Mouse (Mus musculus): Measurements from ENCODE around the gene Cdk2ap2.
"Not testable (repeated sequence)": the region's sequence is repeated elsewhere in the genome, so short reads cannot be mapped to it uniquely, and the experiment has no call there.

Gene Cdk2ap2

DNA sequence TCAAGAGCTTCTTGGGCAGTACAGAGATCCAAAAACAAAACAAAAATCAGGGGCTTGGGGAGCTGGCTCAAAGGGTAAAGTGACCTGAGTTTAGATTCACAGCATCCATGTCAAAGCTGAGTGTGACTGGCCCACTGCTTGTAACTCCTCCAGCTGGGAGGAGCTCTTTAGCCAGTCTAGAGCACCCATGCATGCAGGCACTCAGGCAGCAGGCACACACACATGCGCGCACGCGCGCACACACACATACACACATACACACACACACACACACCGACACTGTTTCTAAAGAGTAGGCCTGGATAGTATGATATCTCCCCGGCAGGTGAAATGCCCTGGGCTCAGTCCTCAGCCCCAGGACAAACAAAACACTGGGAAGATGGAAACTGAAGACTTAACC lies 20.0 kb downstream of the Cdk2ap2 start:
- DNase-seq (ENCODE audit: low spot score) = no peak

DNA sequence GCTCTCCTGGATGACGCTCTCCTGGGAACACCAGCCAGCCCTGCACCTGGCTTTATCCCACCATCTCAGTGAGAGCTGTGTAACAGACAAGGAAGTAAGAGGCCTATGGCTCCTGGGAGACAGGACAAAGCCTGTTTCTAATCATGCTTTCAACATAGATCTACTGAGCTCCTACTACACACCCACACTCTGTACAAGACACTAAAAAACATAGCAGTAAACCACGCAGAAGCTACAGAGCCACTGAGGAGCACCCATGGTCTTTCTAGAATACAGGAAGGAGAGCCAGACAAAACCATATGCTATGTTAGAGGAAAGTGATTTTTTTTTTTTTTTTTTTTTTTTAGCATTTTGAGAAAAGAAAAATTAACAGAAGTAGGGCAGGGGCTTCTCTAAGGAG lies 21.4 kb downstream of the Cdk2ap2 start:
- no peak for DNase-seq (ENCODE audit: low spot score)

DNA sequence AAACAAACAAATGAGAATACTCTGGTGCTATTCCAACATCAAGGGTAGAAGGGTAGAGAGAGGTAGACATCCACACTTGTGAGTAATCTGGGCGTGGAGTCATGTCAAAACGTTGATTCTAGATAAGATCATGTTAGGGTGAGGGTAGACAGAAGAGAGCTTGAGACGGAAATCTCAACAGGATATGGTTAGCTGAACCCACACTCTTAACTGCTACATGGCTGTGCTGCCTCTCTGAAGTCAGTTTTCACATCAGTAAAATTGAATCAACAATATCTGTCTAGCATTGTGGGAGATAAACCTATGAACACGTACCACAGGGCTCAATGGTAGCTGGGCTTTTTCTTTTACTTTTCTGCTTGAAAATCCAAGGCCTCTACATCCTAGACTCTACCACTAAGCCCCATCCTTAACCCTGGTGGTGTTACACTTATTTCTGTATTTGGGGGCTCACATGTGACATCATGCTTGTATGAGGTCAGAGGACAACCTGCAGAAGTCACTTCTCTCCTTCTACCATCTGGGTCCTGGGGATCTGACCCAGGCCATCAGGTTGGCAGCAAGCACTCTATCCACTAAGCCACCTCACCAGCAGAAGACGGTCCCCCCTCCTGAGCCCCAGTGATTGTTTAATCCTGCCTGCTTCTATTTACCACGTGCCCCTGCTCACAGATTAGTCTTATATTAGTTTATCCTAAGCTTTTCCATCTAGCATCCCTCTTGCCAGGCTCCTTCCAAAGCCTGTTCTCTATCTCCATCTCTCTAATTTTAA lies 22.9 kb downstream of the Cdk2ap2 start:
- no peak for DNase-seq (ENCODE audit: low spot score)

DNA sequence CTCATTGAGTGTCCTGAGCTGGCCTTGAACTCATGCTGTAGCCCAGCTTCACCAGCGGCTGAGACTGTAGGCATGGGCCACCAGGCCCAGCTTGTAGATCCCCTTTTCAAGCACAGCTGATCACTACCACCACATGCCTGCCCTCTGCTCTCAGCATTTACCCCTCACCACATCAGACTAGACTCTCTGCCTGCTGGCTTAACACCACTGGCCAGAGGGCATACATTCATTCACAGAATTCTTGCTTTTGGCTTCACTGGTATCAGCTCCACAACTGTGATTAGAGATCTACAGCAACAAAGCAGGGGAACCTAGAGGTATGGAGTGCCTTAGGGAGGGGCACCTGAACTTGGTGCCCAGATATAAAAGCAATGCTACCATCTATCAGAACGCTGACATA lies 23.5 kb downstream of the Cdk2ap2 start:
- DNase-seq (ENCODE audit: low spot score) = no peak

DNA sequence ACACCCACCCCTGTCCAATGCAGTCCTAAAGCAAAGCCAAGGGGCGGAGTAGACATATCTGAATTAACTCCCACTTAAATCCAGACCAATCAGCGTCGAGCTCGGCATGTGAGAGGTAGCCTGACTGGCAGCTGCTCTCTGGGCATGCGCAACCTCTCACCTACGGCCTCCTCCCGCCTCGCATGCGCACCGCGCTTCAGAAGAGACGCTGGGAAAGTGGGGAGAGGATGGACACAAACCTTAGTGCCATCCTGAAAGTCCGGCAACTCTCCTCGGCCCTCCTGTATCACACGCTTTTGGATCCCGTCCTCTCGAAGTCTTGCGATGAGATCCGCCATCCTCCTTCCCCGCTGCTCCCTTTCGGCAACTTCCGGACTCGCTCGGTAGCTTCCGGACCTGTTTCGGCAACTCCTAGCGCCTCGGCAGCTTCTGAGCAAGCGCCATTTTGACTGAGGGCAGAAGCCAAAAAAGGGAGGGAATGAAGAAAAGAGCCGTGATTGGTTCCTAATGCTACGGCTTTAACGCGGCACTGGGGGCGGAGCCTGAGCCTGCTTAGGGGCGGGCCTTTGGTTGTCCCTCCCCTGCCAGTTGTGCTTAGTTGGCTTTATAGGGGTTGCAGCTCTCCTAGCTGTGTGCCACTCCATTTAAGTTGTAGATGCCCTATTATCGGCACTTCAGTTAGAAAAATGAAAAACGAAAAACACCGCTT lies 24.3 kb downstream of the Cdk2ap2 start:
- DNase-seq (ENCODE audit: low spot score) = peak; percentile 95

DNA sequence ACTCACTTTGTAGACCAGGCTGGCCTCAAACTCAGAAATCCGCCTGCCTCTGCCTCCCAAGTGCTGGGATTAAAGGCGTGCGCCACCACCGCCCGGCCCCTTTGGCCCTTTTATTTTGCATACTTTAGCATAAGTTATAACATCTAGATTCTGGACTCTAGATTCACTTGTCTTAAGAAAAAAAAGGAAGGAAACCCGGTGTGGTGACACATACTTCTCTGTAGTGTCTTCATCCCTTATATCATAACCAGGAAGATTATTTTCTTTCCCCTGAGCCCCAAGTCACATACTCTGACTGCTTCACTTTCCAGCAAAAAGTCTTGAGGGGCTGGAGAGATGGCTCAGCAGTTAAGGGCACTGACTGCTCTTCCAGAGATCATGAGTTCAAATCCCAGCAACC lies 24.9 kb downstream of the Cdk2ap2 start:
- DNase-seq (ENCODE audit: low spot score) = not testable (repeated sequence)

DNA sequence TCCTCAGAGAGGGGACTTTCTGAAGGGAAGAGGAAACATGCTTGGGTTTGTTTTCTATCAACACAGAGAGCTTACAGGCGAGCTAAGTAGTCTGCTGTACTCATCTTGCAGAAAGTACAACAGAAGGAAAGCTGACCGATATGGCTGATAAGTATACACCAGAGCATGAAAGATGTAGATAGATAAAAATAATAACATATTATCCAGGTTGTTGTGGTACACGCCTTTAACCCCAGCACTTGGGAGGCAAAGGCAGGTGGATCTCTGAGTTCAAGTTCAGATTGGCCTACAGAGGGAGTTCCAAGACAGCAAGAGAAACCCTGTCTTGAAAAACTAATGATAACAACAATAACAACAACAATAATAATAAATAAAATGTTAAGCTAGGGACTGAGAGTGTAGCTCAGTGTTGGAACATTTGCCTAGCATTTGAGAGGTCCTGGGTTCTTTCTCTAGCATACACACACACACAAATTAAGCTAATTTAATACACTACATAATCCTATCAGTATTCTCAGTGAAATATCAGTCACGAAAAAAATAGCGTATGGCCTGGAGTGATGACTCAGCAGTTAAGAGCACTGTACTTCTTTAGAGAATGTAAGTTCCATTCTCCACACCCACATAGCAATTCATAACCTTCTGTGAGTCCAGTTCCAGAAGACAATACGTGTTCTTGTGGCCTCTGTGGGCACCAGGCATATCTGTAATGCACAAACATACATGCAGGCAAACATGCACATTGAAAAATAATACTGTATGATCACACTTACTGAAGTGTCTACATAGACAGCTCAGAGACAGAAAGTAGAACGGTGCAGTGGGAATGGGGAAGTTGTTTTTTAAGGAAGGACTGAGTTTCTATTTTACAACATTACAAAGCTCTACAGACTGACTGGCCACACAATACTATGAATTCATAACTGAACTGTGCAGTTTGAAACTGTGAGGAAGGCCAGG lies 25.7 kb downstream of the Cdk2ap2 start:
- DNase-seq (ENCODE audit: low spot score) = no peak

DNA sequence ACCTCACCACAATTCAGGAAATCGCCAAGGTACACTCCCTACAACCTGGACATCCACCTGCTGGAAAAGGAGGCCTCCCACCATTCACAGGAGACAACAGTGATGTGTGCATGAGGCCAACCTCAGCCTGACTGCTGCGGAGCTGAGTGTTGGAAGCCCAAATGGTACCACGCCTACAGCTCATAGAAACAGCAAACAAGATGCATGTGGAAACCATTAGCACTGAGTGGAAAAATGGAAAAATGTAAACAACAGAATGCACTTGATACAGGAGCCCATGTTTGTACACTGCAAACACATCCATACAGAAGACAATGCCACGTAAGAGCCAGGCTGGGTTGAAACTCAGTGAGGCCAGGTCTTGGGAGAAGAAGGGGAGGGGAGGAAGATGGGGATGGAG lies 27.4 kb downstream of the Cdk2ap2 start:
- DNase-seq (ENCODE audit: low spot score) = no peak

DNA sequence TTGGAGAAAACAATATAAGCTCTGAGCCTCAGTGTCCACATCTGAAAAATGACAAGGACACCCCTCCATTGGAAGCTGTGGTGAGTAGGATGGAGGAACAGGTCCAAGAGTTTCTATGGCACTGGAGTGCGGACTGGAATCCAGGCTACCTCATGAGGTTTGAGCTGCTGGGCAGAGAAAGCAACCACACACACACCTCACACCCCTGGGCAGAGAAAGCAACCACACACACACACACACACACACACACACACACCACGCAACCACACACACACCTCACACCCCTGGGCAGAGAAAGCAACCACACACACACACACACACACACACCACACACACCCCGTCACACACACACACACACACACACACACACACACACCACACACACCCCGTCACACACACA lies 28.3 kb downstream of the Cdk2ap2 start:
- DNase-seq (ENCODE audit: low spot score) = not testable (repeated sequence)

DNA sequence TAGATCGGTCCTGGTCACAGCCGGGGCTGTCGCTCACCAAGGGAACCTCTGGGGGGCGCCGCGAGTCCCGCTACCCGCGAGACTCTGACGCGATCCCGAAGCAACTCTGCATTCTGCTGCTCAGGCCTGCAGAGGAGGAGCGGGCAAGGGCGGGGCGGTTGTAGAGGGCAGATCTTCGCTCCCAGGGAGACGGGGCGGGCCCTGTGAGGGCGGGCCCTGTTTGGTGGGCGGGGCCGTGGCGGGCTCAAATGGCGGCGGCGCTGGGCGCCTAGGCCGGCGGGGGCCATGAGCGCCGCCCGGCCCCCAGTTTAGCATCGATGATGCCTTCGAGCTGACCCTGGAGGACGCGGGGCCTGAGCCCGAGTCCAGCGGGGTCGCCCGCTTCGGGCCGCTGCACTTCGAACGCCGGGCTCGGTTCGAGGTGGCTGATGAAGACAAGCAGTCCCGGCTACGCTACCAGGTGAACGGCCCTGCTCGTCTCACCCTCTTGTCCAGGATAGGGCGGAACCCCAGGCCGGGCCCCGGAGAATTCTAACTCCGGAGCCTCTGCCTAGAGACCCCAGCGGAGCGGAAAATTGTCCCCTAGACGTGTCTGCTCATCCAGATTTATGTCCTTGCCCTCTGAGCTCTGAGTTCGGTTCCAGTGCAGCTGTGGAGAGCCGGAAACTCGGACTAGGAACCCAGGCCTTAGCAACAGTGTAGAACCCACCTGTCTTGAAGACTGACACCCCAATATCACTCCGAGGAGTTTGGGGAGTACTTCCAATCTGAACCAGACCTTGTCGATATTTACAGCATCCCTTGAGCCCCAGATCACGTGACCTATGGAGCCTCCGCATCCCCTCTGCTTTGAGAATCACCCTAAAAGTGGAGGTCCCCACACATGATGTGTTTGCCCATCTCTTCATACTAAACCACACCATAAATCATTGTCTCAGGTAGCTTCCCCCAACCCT lies 29.0 kb downstream of the Cdk2ap2 start, which contains the start of gene Aip:
Aip (minus strand) TSS at position 118 of the 956 bp plus-strand sequence.
- DNase-seq (ENCODE audit: low spot score) = peak; percentile 87

DNA sequence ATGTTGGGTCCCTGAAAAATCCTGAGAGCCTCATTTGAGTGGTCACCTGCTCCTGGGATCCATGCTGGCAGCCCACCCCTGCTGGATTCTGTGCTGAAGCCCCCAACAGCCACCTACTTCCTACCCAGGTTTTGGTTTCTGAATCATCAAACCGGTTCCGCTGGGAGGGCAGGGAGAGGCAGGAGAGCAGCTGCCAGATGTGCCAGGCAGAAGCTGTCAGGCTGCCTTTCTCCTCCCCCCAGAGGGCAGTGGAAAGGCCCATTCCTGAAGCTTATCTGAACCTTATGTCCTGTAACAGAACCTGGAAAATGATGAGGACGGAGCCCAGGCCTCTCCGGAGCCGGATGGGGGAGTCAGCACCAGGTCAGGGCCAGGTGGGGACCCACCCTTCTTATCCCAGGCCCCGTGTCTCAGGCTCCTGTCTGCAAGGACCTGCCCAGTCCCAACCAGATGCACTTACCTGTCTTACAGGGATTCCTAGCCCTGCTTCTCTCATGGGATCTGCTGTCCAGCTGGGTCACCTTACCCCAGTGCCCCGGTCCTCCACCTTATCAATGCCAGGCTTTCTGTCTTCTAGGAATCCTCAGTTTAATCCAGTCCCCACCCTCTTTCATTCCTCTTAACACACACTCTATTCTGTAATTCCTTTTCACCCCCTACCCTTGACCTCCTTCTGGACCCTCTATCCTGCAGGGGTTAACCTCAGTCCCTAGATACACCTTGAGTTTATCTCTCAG lies 29.9 kb downstream of the Cdk2ap2 start:
- no peak for DNase-seq (ENCODE audit: low spot score)

DNA sequence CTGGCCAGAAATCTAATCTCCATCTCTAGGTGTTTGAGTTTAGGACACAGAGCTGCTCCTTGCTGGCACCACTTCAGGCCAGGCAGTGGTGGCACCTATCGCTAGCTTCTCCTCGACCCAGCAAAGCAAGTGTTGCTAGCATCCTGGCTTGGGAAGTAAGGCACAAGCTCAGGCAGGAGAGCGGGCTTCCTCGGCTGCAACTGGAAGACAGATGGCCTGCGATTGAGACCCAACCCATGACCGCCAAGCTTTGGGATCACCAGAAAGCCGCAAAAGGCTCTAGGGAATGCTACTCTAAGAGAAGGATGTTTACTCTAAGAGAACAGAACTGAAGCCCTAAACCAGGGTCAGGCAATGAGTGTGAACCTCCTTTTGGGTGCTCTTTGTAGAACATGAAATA lies 32.5 kb downstream of the Cdk2ap2 start:
- DNase-seq (ENCODE audit: low spot score) = no peak

DNA sequence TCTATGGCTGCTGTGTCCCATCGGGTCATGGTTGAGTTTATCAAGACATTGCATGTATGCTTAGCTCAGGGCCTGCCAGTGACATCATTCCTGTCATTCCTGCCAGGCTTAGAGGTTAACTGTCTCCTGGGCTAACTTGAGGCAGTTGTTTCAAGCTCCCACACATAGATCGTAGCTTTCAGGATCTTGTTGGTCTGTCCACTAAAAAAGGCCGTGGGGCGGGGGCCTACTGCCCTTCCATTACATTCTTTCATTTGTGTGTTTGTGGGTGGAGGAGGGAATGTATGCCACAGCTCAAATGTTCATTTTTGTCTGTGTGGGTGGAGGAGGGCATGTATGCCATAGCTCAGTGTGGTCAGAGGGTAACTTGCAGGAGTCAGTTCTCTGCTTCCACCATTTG lies 33.1 kb downstream of the Cdk2ap2 start:
- no peak for DNase-seq (ENCODE audit: low spot score)

DNA sequence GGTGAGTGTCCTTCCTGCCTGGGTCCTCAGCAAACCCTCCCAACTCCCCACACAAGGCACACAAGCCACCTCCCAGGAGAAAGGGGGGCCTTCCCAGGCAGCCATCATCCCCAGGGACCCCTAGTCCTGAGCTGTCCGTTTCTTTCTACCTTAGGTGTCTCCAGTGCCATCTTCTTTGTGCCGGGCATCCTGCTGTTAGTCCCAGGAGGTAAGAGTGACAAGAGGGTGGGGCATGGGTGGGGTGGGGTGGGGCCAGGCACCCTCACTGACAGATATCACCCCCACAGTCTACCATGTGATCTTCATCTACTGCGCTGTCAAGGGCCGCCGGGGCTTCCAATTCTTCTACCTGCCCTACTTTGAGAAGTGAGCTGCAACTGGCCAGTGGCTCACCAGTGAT lies 34.1 kb downstream of the Cdk2ap2 start:
- no peak for DNase-seq (ENCODE audit: low spot score)

DNA sequence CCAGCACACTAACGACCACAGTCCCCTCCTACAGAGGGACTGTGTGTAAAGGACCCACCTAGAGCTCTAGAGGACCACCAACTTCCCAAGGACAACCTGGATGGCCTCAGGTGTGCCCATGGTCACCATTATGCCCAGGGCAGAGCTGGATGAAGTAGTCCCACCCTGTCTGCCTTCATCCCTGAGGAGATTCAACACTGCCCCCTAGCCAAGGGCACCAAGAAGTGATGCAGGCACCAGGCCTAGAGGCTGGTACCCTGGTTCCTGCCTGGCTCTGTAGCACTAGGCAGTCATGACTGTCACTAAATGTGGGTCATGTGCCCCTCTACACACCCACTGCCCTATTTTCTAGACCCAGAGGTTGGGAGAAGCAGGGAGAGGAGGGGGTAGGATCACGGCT lies 34.8 kb downstream of the Cdk2ap2 start:
- DNase-seq (ENCODE audit: low spot score) = no peak

DNA sequence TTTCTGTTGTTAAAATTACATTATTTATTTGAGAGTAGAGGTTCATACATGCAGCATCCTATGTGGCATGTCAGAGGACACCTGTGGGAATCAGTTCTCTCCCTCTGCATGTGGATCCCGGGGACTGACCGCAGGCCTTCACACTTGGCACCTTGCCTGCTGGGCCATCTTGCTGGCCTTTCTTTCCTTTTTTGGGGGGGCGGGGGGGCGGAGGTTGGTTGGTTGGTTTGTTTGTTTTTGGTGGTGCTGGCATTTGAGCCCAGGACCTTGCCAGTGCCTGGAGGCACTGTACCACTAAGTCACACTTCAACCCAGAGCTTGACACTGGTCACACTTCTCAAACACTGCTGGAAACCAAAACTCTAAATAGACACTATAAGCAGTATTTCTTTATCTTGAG lies 37.4 kb downstream of the Cdk2ap2 start:
- no peak for DNase-seq (ENCODE audit: low spot score)

DNA sequence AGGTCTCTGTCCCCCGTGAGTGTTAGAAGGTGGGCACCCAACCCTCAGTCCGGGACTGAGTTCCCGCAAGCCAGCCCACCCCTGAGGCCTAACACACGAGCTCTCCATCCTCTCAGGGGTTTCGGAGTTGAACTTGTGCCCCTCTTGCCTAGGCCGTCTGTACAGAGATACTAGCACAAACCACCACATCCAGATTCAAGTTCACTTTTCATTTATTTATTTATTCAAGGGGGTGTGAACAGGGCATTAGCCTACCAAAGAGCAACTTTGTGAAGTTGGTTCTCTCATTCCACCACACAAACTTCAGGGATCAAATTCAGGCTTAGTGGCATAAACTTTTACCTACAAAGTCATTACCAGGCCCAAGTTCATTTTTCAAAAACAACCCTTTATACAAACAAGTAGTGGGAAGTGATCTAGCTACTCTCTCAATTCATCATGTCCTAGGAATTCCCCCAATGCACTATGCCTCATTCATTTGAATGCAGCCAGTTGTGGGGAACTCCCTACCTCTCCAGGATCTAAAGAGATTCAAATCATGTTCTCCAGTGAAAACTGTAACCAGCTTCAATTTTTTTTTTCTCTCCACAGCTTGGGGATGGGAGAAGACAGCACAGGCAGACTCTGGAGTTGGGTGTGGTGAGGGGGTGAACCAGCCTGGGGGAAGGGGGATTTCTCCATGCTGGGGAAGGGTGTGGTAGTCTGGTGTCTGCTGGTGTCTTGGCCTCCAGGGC lies 38.4 kb downstream of the Cdk2ap2 start:
- DNase-seq (ENCODE audit: low spot score) = not testable (repeated sequence)

DNA sequence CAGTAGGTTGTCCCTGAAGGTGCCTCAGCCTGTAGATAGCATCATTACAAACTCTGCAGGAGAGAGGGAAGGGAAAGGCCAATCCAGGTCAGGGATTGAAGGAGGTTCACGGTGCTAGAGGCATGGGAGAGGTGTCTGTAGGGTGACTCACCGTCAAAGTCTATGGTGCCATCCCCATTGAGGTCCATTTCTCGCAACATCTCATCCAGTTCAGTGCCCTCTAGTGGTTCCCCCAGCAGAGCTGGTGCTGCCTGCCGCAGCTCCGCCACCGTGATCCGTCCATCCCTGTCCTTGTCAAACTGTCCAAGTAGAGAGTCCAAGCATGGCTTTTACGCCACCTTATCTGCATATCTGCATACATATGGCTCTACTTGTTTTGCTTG lies 39.0 kb downstream of the Cdk2ap2 start:
- not testable (repeated sequence) for DNase-seq (ENCODE audit: low spot score)

DNA sequence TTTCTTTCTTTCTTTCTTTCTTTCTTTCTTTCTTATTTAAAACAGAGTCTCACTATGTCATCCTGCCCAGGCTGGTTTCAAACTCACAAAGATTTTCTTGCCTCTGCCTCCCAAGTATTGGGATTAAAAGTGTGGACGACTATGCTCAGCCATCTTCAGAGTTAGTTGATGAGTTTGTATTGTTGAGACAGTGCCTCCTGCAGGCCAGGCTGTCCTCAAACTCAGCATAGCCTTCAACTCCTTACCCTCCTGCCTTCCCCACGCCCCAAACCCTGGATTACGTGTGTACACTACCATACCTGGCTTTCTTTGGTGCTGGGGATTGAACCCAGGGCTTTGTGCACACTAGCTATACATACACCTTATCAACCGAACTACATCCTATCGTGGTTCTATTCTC lies 39.5 kb downstream of the Cdk2ap2 start:
- DNase-seq (ENCODE audit: low spot score) = no peak

DNA sequence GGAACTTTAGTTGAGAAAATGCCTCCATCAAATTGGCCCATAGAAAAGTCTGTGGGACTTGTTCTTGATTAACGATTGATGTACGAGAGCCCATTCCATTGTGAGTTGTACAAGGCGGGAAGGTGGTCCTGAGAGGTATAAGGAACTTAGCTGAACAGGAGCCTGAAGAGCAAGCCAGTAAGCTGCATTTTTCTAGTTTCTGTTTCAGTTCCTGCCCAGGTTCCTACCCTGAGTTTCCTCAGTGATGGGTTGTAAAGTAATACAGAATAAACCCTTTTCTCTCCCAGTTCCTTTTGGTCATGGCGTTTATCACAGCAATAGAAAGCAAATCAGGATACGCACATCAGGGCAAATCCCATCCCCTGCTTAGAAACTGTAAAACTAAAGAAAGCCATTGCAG lies 40.9 kb downstream of the Cdk2ap2 start:
- no peak for DNase-seq (ENCODE audit: low spot score)
